Mouse (Mus musculus): ENCODE data around the gene Ptch1. TPM values are rescaled to one million over a fixed set of nuclear protein-coding genes. Genes with fewer than 3 reads are reported as not detected.

The Ptch1 gene
- polyA plus RNA-seq, 1 experiment from 2014 or later, result 16.6 TPM

GRCm38 (mm10) chr13:63545291-63545690 lies 28.1 kb downstream of the Ptch1 start:
- Histone ChIP-seq H3K36me3 (peaks cover 23% of the 10 kb centered on the region), H3K4me3 (no peak overlapping the region), H3K27me3 (no peaks in the 10 kb centered on the region), H3K4me1 (replicated peaks) (peaks cover 20% of the 10 kb centered on the region), H3K9me3 (no peaks in the 10 kb centered on the region), H3K9ac (no peak overlapping the region), H3K4me2 (peak overlapping the region; percentile 15; the same call in 1 of the 2 replicates), H3K27ac (replicated peaks) (peak overlapping the region; percentile 36)
- WGBS, result 37% methylated on average over 7 of the region's 7 CpGs
- ATAC-seq (ENCODE audit: low FRiP score, low read depth), result no peak

- 37% methylated on average over 5 of the region's 5 CpGs for WGBS
- Histone ChIP-seq H3K9me3 (no peaks in the 10 kb centered on the region), H3K4me3 (no peak overlapping the region), H3K27me3 (no peaks in the 10 kb centered on the region), H3K9ac (no peak overlapping the region), H3K36me3 (peaks cover 25% of the 10 kb centered on the region), H3K4me1 (replicated peaks) (peaks cover 20% of the 10 kb centered on the region), H3K27ac (replicated peaks) (peak overlapping the region; percentile 36), H3K4me2 (peak overlapping the region; percentile 15; the same call in 1 of the 2 replicates)
- ATAC-seq (ENCODE audit: low FRiP score, low read depth), result no peak
Observed at GRCm38 (mm10) chr13:63544967-63545253, 28.5 kb downstream of the Ptch1 start.

GRCm38 (mm10) chr13:63544119-63544966 lies 29.1 kb downstream of the Ptch1 start:
- peaks cover 20% of the 10 kb centered on the region for H3K4me1 ChIP-seq (replicated peaks)
- ATAC-seq (ENCODE audit: low FRiP score, low read depth), result no peak

GRCm38 (mm10) chr13:63543459-63543858 lies 29.9 kb downstream of the Ptch1 start:
- H3K27ac ChIP-seq (replicated peaks), result 0 out of 2 replicates have a peak overlapping the region, but pooled peaks have one; percentile 12
- no peak overlapping the region for H3K4me3 ChIP-seq
- ATAC-seq (ENCODE audit: low FRiP score, low read depth), result no peak
- peaks cover 20% of the 10 kb centered on the region for H3K4me1 ChIP-seq (replicated peaks)
- H3K36me3 ChIP-seq, result peaks cover 39% of the 10 kb centered on the region
- H3K9me3 ChIP-seq, result no peaks in the 10 kb centered on the region
- no peak overlapping the region for H3K9ac ChIP-seq
- H3K4me2 ChIP-seq, result no peak overlapping the region
- 69% methylated on average over 6 of the region's 6 CpGs for WGBS
- no peaks in the 10 kb centered on the region for H3K27me3 ChIP-seq

More at GRCm38 (mm10) chr13:63544119-63544966, 29.1 kb downstream of the Ptch1 start:
- no peaks in the 10 kb centered on the region for H3K27me3 ChIP-seq
- H3K36me3 ChIP-seq, result peaks cover 31% of the 10 kb centered on the region
- 37% methylated on average over 13 of the region's 13 CpGs for WGBS
- H3K9ac ChIP-seq, result no peak overlapping the region
- H3K27ac ChIP-seq (replicated peaks), result peak overlapping the region; percentile 36; the same call in 1 of the 2 replicates
- H3K4me3 ChIP-seq, result no peak overlapping the region
- H3K4me2 ChIP-seq, result no peak overlapping the region
- no peaks in the 10 kb centered on the region for H3K9me3 ChIP-seq

GRCm38 (mm10) chr13:63542796-63543384 lies 30.5 kb downstream of the Ptch1 start:
- H3K9me3 ChIP-seq, result no peaks in the 10 kb centered on the region
- 0 out of 2 replicates have a peak overlapping the region, but pooled peaks have one; percentile 12 for H3K27ac ChIP-seq (replicated peaks)
- H3K4me2 ChIP-seq, result no peak overlapping the region
- peaks cover 45% of the 10 kb centered on the region for H3K36me3 ChIP-seq
- H3K4me3 ChIP-seq, result no peak overlapping the region
- H3K27me3 ChIP-seq, result no peaks in the 10 kb centered on the region
- no peak overlapping the region for H3K9ac ChIP-seq
- H3K4me1 ChIP-seq (replicated peaks), result peaks cover 20% of the 10 kb centered on the region
- WGBS, result 49% methylated on average over 3 of the region's 3 CpGs
- no peak for ATAC-seq (ENCODE audit: low FRiP score, low read depth)

- Histone ChIP-seq H3K27ac (replicated peaks) (no peak overlapping the region), H3K36me3 (peaks cover 57% of the 10 kb centered on the region), H3K4me2 (no peak overlapping the region)
Observed at GRCm38 (mm10) chr13:63541510-63541909, 31.9 kb downstream of the Ptch1 start.

GRCm38 (mm10) chr13:63540584-63540983 lies 32.8 kb downstream of the Ptch1 start:
- no peak overlapping the region for H3K4me2 ChIP-seq
- no peaks in the 10 kb centered on the region for H3K27me3 ChIP-seq
- H3K4me3 ChIP-seq, result no peak overlapping the region
- H3K4me1 ChIP-seq (replicated peaks), result peaks cover 15% of the 10 kb centered on the region
- no peak overlapping the region for H3K9ac ChIP-seq
- no peaks in the 10 kb centered on the region for H3K9me3 ChIP-seq
- WGBS, result 75% methylated on average over 12 of the region's 12 CpGs
- H3K27ac ChIP-seq (replicated peaks), result no peak overlapping the region
- no peak for ATAC-seq (ENCODE audit: low FRiP score, low read depth)
- peaks cover 66% of the 10 kb centered on the region for H3K36me3 ChIP-seq

More at GRCm38 (mm10) chr13:63541510-63541909, 31.9 kb downstream of the Ptch1 start:
- no peaks in the 10 kb centered on the region for H3K9me3 ChIP-seq
- H3K4me1 ChIP-seq (replicated peaks), result peaks cover 20% of the 10 kb centered on the region
- no peaks in the 10 kb centered on the region for H3K27me3 ChIP-seq
- no peak overlapping the region for H3K9ac ChIP-seq
- no peak overlapping the region for H3K4me3 ChIP-seq
- ATAC-seq (ENCODE audit: low FRiP score, low read depth), result no peak

GRCm38 (mm10) chr13:63534981-63535380 lies 38.4 kb downstream of the Ptch1 start:
- Histone ChIP-seq H3K9me3 (no peaks in the 10 kb centered on the region), H3K36me3 (peaks cover 83% of the 10 kb centered on the region), H3K27me3 (no peaks in the 10 kb centered on the region), H3K27ac (replicated peaks) (no peak overlapping the region), H3K4me1 (replicated peaks) (no peaks in the 10 kb centered on the region), H3K4me2 (no peak overlapping the region), H3K9ac (no peak overlapping the region), H3K4me3 (no peak overlapping the region)
- WGBS, result 83% methylated on average over 4 of the region's 4 CpGs
- no peak for ATAC-seq (ENCODE audit: low FRiP score, low read depth)

- Histone ChIP-seq H3K4me3 (no peak overlapping the region), H3K36me3 (peaks cover 57% of the 10 kb centered on the region), H3K4me2 (no peak overlapping the region), H3K4me1 (replicated peaks) (peaks cover 25% of the 10 kb centered on the region), H3K27ac (replicated peaks) (no peak overlapping the region), H3K9me3 (no peaks in the 10 kb centered on the region), H3K27me3 (no peaks in the 10 kb centered on the region), H3K9ac (no peak overlapping the region)
- WGBS, result 61% methylated on average over 9 of the region's 9 CpGs
- ATAC-seq (ENCODE audit: low FRiP score, low read depth), result no peak
Observed at GRCm38 (mm10) chr13:63530857-63531256, 42.5 kb downstream of the Ptch1 start.

GRCm38 (mm10) chr13:63530371-63530764 lies 43.0 kb downstream of the Ptch1 start:
- Histone ChIP-seq H3K4me2 (no peak overlapping the region), H3K27me3 (no peaks in the 10 kb centered on the region), H3K9ac (no peak overlapping the region), H3K9me3 (no peaks in the 10 kb centered on the region), H3K4me3 (no peak overlapping the region), H3K27ac (replicated peaks) (no peak overlapping the region), H3K36me3 (peaks cover 55% of the 10 kb centered on the region), H3K4me1 (replicated peaks) (peaks cover 30% of the 10 kb centered on the region)
- ATAC-seq (ENCODE audit: low FRiP score, low read depth), result no peak
- WGBS, result 24% methylated on average over 3 of the region's 3 CpGs

- Histone ChIP-seq H3K9me3 (no peaks in the 10 kb centered on the region), H3K4me1 (replicated peaks) (peaks cover 36% of the 10 kb centered on the region), H3K4me3 (no peak overlapping the region), H3K27me3 (no peaks in the 10 kb centered on the region), H3K9ac (no peak overlapping the region), H3K4me2 (no peak overlapping the region), H3K27ac (replicated peaks) (0 out of 2 replicates have a peak overlapping the region, but pooled peaks have one; percentile 17), H3K36me3 (peaks cover 52% of the 10 kb centered on the region)
- WGBS, result 51% methylated on average over 3 of the region's 3 CpGs
- no peak for ATAC-seq (ENCODE audit: low FRiP score, low read depth)
Observed at GRCm38 (mm10) chr13:63529602-63530370, 43.6 kb downstream of the Ptch1 start.

- ATAC-seq (ENCODE audit: low FRiP score, low read depth), result no peak
- Histone ChIP-seq H3K9ac (no peak overlapping the region), H3K4me1 (replicated peaks) (peaks cover 37% of the 10 kb centered on the region)
Observed at GRCm38 (mm10) chr13:63528852-63529251, 44.5 kb downstream of the Ptch1 start.

More at GRCm38 (mm10) chr13:63528852-63529251, 44.5 kb downstream of the Ptch1 start:
- Histone ChIP-seq H3K27ac (replicated peaks) (0 out of 2 replicates have a peak overlapping the region, but pooled peaks have one; percentile 39), H3K4me3 (no peak overlapping the region), H3K36me3 (peaks cover 47% of the 10 kb centered on the region), H3K9me3 (no peaks in the 10 kb centered on the region), H3K4me2 (no peak overlapping the region), H3K27me3 (no peaks in the 10 kb centered on the region)
- WGBS, result 3% methylated on average over 2 of the region's 2 CpGs
